Mouse (Mus musculus): Measurements from ENCODE around the gene Slc4a5.

GRCm38 (mm10) chr6:83245134-83245533 lies 25.5 kb downstream of the Slc4a5 start:
- TF ChIP-seq TCF12 (IDR thresholded peaks at IDR 0.05; ENCODE audit: low read depth, low read length) = no peak
- no peak for TF ChIP-seq BHLHE40 (IDR thresholded peaks at IDR 0.05; ENCODE audit: borderline replicate concordance, low read depth, low read length)
- TF ChIP-seq CTCF (IDR thresholded peaks at IDR 0.05 in 2 of 3, conservative IDR thresholded peaks at IDR 0.05 in 1 of 3; ENCODE audit: control insufficient read depth in 1 of 3, insufficient read depth in 1 of 3, low read depth in 2 of 3, low read length in 3 of 3, poor library complexity in 1 of 3, severe bottlenecking in 1 of 3) = no peak
- no peak for TF ChIP-seq POLR2AphosphoS5 (IDR thresholded peaks at IDR 0.05; ENCODE audit: borderline replicate concordance, low read depth, low read length)
- no peak for TF ChIP-seq GABPA (IDR thresholded peaks at IDR 0.05; ENCODE audit: low read depth, low read length)
